Mouse (Mus musculus): ENCODE results near the gene Map4k2. TPM values are rescaled to one million over a fixed set of nuclear protein-coding genes. Genes with fewer than 3 reads are reported as not detected.

Gene Map4k2
- total and polyA plus RNA-seq, 3 experiments, result 55.5 to 119 (median 95.2) TPM

DNA sequence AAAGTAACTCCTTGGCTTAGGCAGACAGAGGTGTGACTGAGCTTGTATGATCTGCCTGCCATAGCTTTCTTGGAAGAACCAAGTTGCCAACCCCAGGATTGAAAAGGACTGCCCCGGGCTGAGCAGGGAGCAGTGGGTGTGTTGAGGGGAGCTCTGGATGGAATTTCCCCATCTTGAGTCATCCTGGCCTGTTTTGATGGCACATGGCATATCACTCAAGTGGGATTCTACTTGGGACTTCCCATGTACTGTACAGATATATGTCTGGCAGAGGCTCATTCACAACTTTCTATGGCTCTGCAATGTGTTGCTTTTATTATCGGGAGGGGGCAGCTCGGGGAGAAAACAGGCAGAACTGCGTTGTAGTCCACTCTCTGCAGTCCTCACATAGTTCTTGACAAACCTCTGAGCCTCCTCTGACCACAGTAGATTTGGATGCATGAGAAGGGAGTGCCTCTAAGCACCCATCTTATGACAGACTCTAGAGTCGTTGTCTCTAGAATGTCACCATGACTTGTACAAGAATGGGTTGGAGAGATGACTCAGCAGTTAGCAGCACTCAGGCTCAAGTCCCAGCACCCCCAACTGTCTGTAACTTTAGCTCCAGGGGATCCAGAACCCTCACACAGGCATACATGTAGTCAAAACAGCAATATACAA lies 44.3 kb upstream of the Map4k2 start:
- peaks cover 62% of the 10 kb centered on the region for H3K79me2 ChIP-seq (replicated peaks; ENCODE audit: control insufficient read depth, extremely low read depth, insufficient read depth, poor library complexity, severe bottlenecking)
- no peak overlapping the region for H3K4me3 ChIP-seq (replicated peaks in 1 of 3; ENCODE audit: low read depth in 2 of 3, low read length in 2 of 3, poor library complexity in 1 of 3)
- no peaks in the 10 kb centered on the region for H3K27me3 ChIP-seq (replicated peaks)
- in situ Hi-C loops (cut with MboI; ENCODE audit: low pct_ligation_motif_present, low pct_unique_long_range_greater_than_20kb, low sequenced_read_pairs) (no loop called here), dilution Hi-C loops (cut with MboI; ENCODE audit: extremely low pct_ligation_motif_present, extremely low pct_unique_long_range_greater_than_20kb, low sequenced_read_pairs) (no loop called here)
- peaks cover 83 to 95% of the 10 kb centered on the region in 2 experiments for H3K36me3 ChIP-seq (replicated peaks in 1 of 2; ENCODE audit: control insufficient read depth in 1 of 2, insufficient read depth in 1 of 2, low read length in 1 of 2)
- peak overlapping the region; percentile 65 for H3K9ac ChIP-seq (ENCODE audit: insufficient read depth, low read depth)
- DNase-seq (ENCODE audit: extremely low read depth), result no peak
- TF ChIP-seq MAFK (IDR thresholded peaks at IDR 0.05; ENCODE audit: insufficient replicate concordance, low read length), result peak; percentile 96
- TF ChIP-seq MAZ (IDR thresholded peaks at IDR 0.05; ENCODE audit: low read depth, low read length), result 0 out of 2 replicates have a peak, but pooled peaks have one; percentile 54
- no peak for TF ChIP-seq ELF1 (IDR thresholded peaks at IDR 0.05; ENCODE audit: low read depth, low read length)
- no peak for TF ChIP-seq JUN (IDR thresholded peaks at IDR 0.05; ENCODE audit: insufficient read depth, low read depth, low read length)
- peak; percentile 28 for TF ChIP-seq ETS1 (conservative IDR thresholded peaks at IDR 0.05; ENCODE audit: low read depth, low read length)
- TF ChIP-seq IRF4 (IDR thresholded peaks at IDR 0.05; ENCODE audit: low read depth, low read length), result no peak
- TF ChIP-seq USF1 (IDR thresholded peaks at IDR 0.05; ENCODE audit: low read depth, low read length), result no peak
- no peak for TF ChIP-seq EP300 (IDR thresholded peaks at IDR 0.05; ENCODE audit: low read length)
- TF ChIP-seq SIN3A (IDR thresholded peaks at IDR 0.05; ENCODE audit: low read length), result peak; percentile 67; the same call in 1 of the 2 replicates
- TF ChIP-seq UBTF (IDR thresholded peaks at IDR 0.05; ENCODE audit: low read depth, low read length), result no peak
- peak; percentile 68; the same call in 1 of the 2 replicates for TF ChIP-seq CHD1 (IDR thresholded peaks at IDR 0.05; ENCODE audit: low read depth, low read length)
- TF ChIP-seq ZMIZ1 (IDR thresholded peaks at IDR 0.05; ENCODE audit: low read depth, low read length), result 0 out of 2 replicates have a peak, but pooled peaks have one; percentile 21
- TF ChIP-seq MXI1 (IDR thresholded peaks at IDR 0.05; ENCODE audit: low read depth, low read length), result peak; percentile 54; the same call in 1 of the 2 replicates
- no peak for TF ChIP-seq ZNF384 (IDR thresholded peaks at IDR 0.05; ENCODE audit: low read depth, low read length)
- TF ChIP-seq TCF12 (IDR thresholded peaks at IDR 0.05; ENCODE audit: low read depth, low read length), result no peak
- no peak for TF ChIP-seq KAT2A (IDR thresholded peaks at IDR 0.05; ENCODE audit: insufficient replicate concordance, low read length)
- peak; percentile 8; the same call in 1 of the 2 replicates for TF ChIP-seq POLR2A (IDR thresholded peaks at IDR 0.05; ENCODE audit: low read depth, low read length)
- peak overlapping the region; percentile 99 for H3K27ac ChIP-seq (ENCODE audit: insufficient read depth, low read depth)
- H3K9me3 ChIP-seq (replicated peaks; ENCODE audit: low read length), result no peaks in the 10 kb centered on the region
- peaks cover 78 to 97% of the 10 kb centered on the region in 2 experiments for H3K4me1 ChIP-seq (ENCODE audit: control insufficient read depth in 1 of 2, insufficient read depth in 2 of 2)
- peak overlapping the region; percentile 91 for H3K4me2 ChIP-seq (ENCODE audit: insufficient read depth, low read depth, poor library complexity, severe bottlenecking)

DNA sequence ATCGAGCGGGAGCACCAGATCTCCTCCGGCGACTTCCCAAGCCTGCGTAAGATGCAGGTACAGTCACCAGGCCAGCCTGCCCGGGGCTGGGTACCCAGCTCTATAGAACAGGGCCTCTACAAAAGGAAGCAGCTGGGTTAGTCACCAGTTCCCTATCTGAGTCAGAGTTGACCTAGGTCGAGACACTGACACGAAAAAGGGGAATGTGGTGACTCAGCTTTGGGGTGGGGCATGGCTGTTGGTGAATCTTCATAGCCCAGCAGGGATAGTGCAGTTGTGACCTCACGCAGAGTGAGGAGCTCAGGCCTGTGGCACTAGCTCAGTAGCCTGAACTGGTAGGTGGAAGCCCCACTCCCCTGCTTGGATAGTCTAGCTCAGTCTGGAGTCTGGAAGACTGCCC lies 43.3 kb upstream of the Map4k2 start:
- dilution Hi-C loops (cut with MboI; ENCODE audit: extremely low pct_ligation_motif_present, extremely low pct_unique_long_range_greater_than_20kb, low sequenced_read_pairs) (no loop called here), in situ Hi-C loops (cut with MboI; ENCODE audit: low pct_ligation_motif_present, low pct_unique_long_range_greater_than_20kb, low sequenced_read_pairs) (no loop called here)
- peaks cover 74 to 89% of the 10 kb centered on the region in 2 experiments for H3K36me3 ChIP-seq (replicated peaks in 1 of 2; ENCODE audit: control insufficient read depth in 1 of 2, insufficient read depth in 1 of 2, low read length in 1 of 2)
- peak overlapping the region; percentile 91 for H3K4me2 ChIP-seq (ENCODE audit: insufficient read depth, low read depth, poor library complexity, severe bottlenecking)
- H3K4me1 ChIP-seq (ENCODE audit: control insufficient read depth in 1 of 2, insufficient read depth in 2 of 2), result peaks cover 75 to 97% of the 10 kb centered on the region in 2 experiments
- peak; percentile 96 for DNase-seq (ENCODE audit: extremely low read depth)
- no peaks in the 10 kb centered on the region for H3K27me3 ChIP-seq (replicated peaks)
- peak overlapping the region in 2 of 3 experiments; percentile 23 to 53 for H3K4me3 ChIP-seq (replicated peaks in 1 of 3; ENCODE audit: low read depth in 2 of 3, low read length in 2 of 3, poor library complexity in 1 of 3)
- peaks cover 52% of the 10 kb centered on the region for H3K79me2 ChIP-seq (replicated peaks; ENCODE audit: control insufficient read depth, extremely low read depth, insufficient read depth, poor library complexity, severe bottlenecking)
- no peaks in the 10 kb centered on the region for H3K9me3 ChIP-seq (replicated peaks; ENCODE audit: low read length)
- peak overlapping the region; percentile 65 for H3K9ac ChIP-seq (ENCODE audit: insufficient read depth, low read depth)
- H3K27ac ChIP-seq (ENCODE audit: insufficient read depth, low read depth), result peak overlapping the region; percentile 99
- TF ChIP-seq SIN3A (IDR thresholded peaks at IDR 0.05; ENCODE audit: low read length) (peak; percentile 99), SMC3 (IDR thresholded peaks at IDR 0.05; ENCODE audit: low read depth, low read length) (no peak), JUN (IDR thresholded peaks at IDR 0.05; ENCODE audit: insufficient read depth, low read depth, low read length) (peak; percentile 98), CHD2 (IDR thresholded peaks at IDR 0.05; ENCODE audit: low read length) (peak; percentile 85), GABPA (IDR thresholded peaks at IDR 0.05; ENCODE audit: insufficient replicate concordance, low read depth, low read length) (no peak), MAX (IDR thresholded peaks at IDR 0.05; ENCODE audit: low read length) (no peak; the same call in 1 of the 2 replicates), JUND (conservative IDR thresholded peaks at IDR 0.05; ENCODE audit: low read depth, low read length) (peak; percentile 98), MYC (IDR thresholded peaks at IDR 0.05; ENCODE audit: low read depth, low read length) (peak; percentile 86; the same call in 1 of the 2 replicates), NELFE (IDR thresholded peaks at IDR 0.05; ENCODE audit: low read depth, low read length) (no peak), RAD21 (IDR thresholded peaks at IDR 0.05; ENCODE audit: low read depth, low read length) (no peak; the same call in 1 of the 2 replicates), POLR2AphosphoS2 (IDR thresholded peaks at IDR 0.05; ENCODE audit: low read depth, low read length) (no peak), MAZ (IDR thresholded peaks at IDR 0.05; ENCODE audit: low read depth, low read length) (peak; percentile 74; the same call in 1 of the 2 replicates), E2F4 (IDR thresholded peaks at IDR 0.05; ENCODE audit: insufficient replicate concordance, low read depth, low read length) (no peak), TBP (conservative IDR thresholded peaks at IDR 0.05; ENCODE audit: low read depth, low read length) (peak; percentile 91), ETS1 (conservative IDR thresholded peaks at IDR 0.05; ENCODE audit: low read depth, low read length) (peak; percentile 100), MXI1 (IDR thresholded peaks at IDR 0.05; ENCODE audit: low read depth, low read length) (peak; percentile 59; the same call in 1 of the 2 replicates), IRF4 (IDR thresholded peaks at IDR 0.05; ENCODE audit: low read depth, low read length) (peak; percentile 100), HCFC1 (IDR thresholded peaks at IDR 0.05; ENCODE audit: low read depth, low read length) (no peak), ZKSCAN1 (IDR thresholded peaks at IDR 0.05; ENCODE audit: borderline replicate concordance, low read depth, low read length) (no peak), PAX5 (IDR thresholded peaks at IDR 0.05; ENCODE audit: low read length) (no peak)
